Mouse (Mus musculus) midbrain, embryonic 13.5 days (tissue): ENCODE data around the gene Cfap97d1. TPM values are rescaled to one million over a fixed set of nuclear protein-coding genes. Genes with fewer than 3 reads are reported as not detected.

Experiments
- ATAC-seq: fragments of 200-750 bp; cut with Nextera tagmentation; 2 replicates; pipeline ENCODE4 v1.8.0; 2017; ENCODE audit warnings: mild to moderate bottlenecking, moderate TSS enrichment, moderate library complexity
- H3K27ac ChIP-seq: fragments of 300-500 bp; sonication (generic); 2 replicates; pipeline ENCODE4 v1.5.1; 2015; ENCODE audit warnings: inconsistent platforms, mild to moderate bottlenecking, moderate library complexity
- H3K27me3 ChIP-seq: fragments of 300-500 bp; sonication (generic); 2 replicates; pipeline ENCODE4 v1.6.1; 2015; ENCODE audit warnings: mild to moderate bottlenecking, inconsistent platforms
- H3K36me3 ChIP-seq: fragments of 300-500 bp; sonication (generic); 2 replicates; pipeline ENCODE4 v1.6.1; 2015; ENCODE audit warnings: mild to moderate bottlenecking, inconsistent platforms
- H3K4me1 ChIP-seq: fragments of 300-500 bp; sonication (generic); replicated peaks from 2 replicates; pipeline ENCODE4 v1.6.1; 2015; ENCODE audit warnings: inconsistent platforms
- H3K4me2 ChIP-seq: fragments of 300-500 bp; sonication (generic); replicated peaks from 2 replicates; pipeline ENCODE4 v1.6.1; 2015; ENCODE audit warnings: moderate library complexity, mild to moderate bottlenecking, inconsistent platforms
- H3K4me3 ChIP-seq: fragments of 300-500 bp; sonication (generic); replicated peaks from 2 replicates; pipeline ENCODE4 v1.5.1; 2015; ENCODE audit warnings: mild to moderate bottlenecking, inconsistent platforms
- H3K9ac ChIP-seq: fragments of 300-500 bp; sonication (generic); replicated peaks from 2 replicates; pipeline ENCODE4 v1.6.1; 2015; ENCODE audit warnings: mild to moderate bottlenecking, inconsistent platforms
- H3K9me3 ChIP-seq: fragments of 300-500 bp; sonication (generic); 2 replicates; pipeline ENCODE4 v1.6.1; 2016; ENCODE audit warnings: mild to moderate bottlenecking, inconsistent platforms
- WGBS: fragments of 180-500 bp; shearing (Covaris S2); methylation state at CpG from one replicate; pipeline ENCODE4 v1.1.7; 2015; 5-methylcytosine and 5-hydroxymethylcytosine counted together
- polyA plus RNA-seq: library from polyadenylated mRNA; unstranded; fragments of >200 nt; fragmentation: Nextera tagmentation; extraction: Ambion mirVana; gene quantifications from 2 replicates; pipeline ENCODE4 v1.2.1, GENCODE M21; 2015

Cfap97d1 gene
- polyA plus RNA-seq, 1 experiment from 2014 or later: not detected

DNA sequence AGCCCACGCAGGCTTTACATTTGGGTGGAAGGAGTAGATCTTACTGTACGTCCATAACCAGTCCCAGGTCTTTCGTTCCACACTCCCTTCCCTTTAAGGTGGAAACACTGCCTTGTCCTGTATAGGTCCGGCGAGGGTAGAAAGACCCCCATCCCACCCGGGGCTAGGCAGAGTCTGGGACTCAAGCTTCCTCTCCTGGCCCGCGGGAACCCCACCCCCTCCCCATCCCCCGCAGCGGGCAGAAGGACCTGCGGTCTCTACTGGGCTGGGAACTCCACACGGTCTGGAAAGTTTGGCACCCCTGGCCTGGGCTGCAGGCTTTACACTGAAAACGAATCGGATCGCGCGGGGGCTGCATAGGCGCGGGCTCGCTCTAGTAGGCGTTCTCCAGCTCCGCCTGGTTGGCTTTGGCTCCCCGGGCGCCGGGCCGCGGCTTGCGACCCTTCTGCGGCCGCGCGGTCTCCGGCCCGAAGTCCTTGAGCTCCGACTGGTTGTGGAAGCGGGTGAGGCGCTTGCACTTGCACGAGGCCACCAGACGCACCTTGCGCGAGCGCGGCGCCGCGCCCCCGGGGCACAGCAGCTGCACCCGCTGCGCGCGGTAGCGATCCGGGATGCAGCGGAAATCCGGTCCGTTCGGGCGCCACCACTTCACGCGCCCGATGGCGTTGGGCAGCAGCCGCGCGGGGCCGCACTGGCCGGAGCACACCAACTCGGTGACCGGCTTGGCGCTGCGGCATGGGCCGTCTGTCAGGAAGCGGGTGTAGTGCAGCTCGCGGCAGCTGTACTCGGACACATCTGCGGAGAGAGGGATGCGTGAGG lies 20.4 kb upstream of the Cfap97d1 start:
- under 1% methylated on average over 78 of the region's 78 CpGs for WGBS
- peak overlapping the region; percentile 59 for H3K4me3 ChIP-seq
- peak; percentile 51 for ATAC-seq

DNA sequence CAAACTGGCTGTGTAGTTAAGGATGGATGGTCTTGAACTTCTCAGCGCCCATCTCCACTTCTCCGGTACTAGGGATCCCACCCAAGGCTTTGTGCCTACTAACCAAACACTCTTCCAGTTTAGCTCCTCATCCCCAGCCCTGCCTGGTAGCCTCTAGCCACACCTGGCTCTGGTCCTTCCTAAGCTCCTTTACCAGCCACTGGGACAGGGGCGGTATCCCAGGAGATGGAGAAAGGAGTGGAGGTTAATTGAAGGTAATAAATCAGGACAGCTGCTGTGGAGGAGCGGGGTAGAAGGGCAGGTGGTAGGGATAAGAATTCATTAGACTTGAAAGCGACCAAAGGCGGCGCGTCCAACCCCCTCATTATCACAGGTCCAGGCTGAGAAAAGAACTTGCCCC lies 19.4 kb upstream of the Cfap97d1 start:
- 3% methylated on average over 8 of the region's 8 CpGs for WGBS
- Histone ChIP-seq H3K27ac (no peak overlapping the region), H3K4me1 (peaks cover 41% of the 10 kb centered on the region), H3K4me2 (peak overlapping the region; percentile 90; the same call in 1 of the 2 replicates), H3K9ac (no peak overlapping the region), H3K36me3 (no peaks in the 10 kb centered on the region), H3K27me3 (peaks cover 87% of the 10 kb centered on the region), H3K9me3 (no peaks in the 10 kb centered on the region), H3K4me3 (peak overlapping the region; percentile 59; the same call in 1 of the 2 replicates)
- no peak for ATAC-seq

More for the DNA sequence above, 20.4 kb upstream of the Cfap97d1 start:
- Histone ChIP-seq H3K9me3 (no peaks in the 10 kb centered on the region), H3K4me2 (peak overlapping the region; percentile 90), H3K27me3 (peaks cover 94% of the 10 kb centered on the region), H3K36me3 (no peaks in the 10 kb centered on the region), H3K9ac (peak overlapping the region; percentile 70), H3K4me1 (peaks cover 41% of the 10 kb centered on the region), H3K27ac (no peak overlapping the region)

DNA sequence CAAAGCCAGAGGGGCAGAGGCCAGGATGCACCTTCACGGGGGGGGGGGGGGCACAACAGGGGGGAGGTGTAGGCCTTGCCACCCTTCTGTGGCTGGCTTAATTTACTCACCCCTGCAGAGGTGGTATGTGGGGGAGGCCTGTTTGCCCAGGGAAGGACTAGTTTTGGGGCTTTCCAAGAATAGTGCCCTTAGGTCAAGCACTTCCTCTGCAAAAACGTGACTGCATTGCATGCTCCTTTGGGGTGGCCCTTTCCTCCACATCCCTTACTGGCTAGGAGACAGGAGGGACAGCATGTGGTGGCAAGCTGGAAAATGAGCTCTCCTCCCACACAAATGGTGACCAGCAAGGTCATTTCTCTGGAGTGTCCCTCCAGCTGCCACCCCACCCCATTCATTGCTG lies 18.5 kb upstream of the Cfap97d1 start:
- H3K36me3 ChIP-seq: no peaks in the 10 kb centered on the region
- no peak overlapping the region for H3K27ac ChIP-seq
- ATAC-seq: no peak
- H3K27me3 ChIP-seq: peaks cover 78% of the 10 kb centered on the region
- peaks cover 41% of the 10 kb centered on the region for H3K4me1 ChIP-seq
- H3K9ac ChIP-seq: no peak overlapping the region
- WGBS: 9% methylated on average over 2 of the region's 2 CpGs
- H3K4me2 ChIP-seq: no peak overlapping the region
- H3K4me3 ChIP-seq: no peak overlapping the region
- no peaks in the 10 kb centered on the region for H3K9me3 ChIP-seq

GRCm38 (mm10) chr11:101966965-101967614 lies 17.0 kb upstream of the Cfap97d1 start, which contains the start of gene Sost:
Gene Sost (minus strand): TSS chr11:101967015.
- H3K36me3 ChIP-seq: no peaks in the 10 kb centered on the region
- 27% methylated on average over 10 of the region's 10 CpGs for WGBS
- H3K4me1 ChIP-seq: peaks cover 41% of the 10 kb centered on the region
- no peak within 1 kb of the TSS for H3K9ac ChIP-seq
- no peak for ATAC-seq
- no peak within 1 kb of the TSS for H3K4me3 ChIP-seq
- H3K9me3 ChIP-seq: no peaks in the 10 kb centered on the region
- H3K27me3 ChIP-seq: peaks cover 63% of the 10 kb centered on the region
- H3K4me2 ChIP-seq: no peak within 1 kb of the TSS
- no peak within 1 kb of the TSS for H3K27ac ChIP-seq

GRCm38 (mm10) chr11:101968311-101968710 lies 15.8 kb upstream of the Cfap97d1 start:
- Histone ChIP-seq H3K27me3 (peaks cover 51% of the 10 kb centered on the region), H3K9ac (no peak overlapping the region), H3K27ac (no peak overlapping the region), H3K4me3 (no peak overlapping the region), H3K36me3 (no peaks in the 10 kb centered on the region), H3K4me2 (no peak overlapping the region), H3K4me1 (peaks cover 34% of the 10 kb centered on the region), H3K9me3 (no peaks in the 10 kb centered on the region)
- ATAC-seq: no peak
- 14% methylated on average over 7 of the region's 7 CpGs for WGBS

DNA sequence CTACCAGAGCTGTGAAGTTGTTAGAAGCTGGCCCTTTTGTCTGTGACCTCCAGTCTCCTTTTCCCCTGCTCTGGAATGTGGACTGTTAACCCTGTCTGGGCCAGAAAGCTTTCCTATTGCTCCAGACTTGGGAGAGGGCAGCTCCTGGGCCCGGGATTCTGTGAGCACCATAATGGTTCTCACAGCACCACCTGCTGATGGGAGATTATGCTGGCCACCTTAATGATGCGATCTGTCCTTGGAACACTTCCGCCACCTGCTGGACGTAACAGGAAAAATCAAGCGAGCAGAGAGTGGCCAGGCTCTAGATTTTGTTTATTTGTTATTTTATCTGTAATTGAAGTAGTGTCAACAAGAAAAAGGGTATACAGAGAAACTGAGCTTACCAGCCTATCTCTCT lies 15.3 kb upstream of the Cfap97d1 start:
- Histone ChIP-seq H3K9ac (no peak overlapping the region), H3K27ac (no peak overlapping the region), H3K9me3 (no peaks in the 10 kb centered on the region), H3K4me2 (no peak overlapping the region), H3K27me3 (peaks cover 46% of the 10 kb centered on the region), H3K4me3 (no peak overlapping the region), H3K36me3 (no peaks in the 10 kb centered on the region), H3K4me1 (peaks cover 29% of the 10 kb centered on the region)
- 0% methylated on average over 5 of the region's 5 CpGs for WGBS
- peak; percentile 78 for ATAC-seq

GRCm38 (mm10) chr11:101969835-101970234 lies 14.2 kb upstream of the Cfap97d1 start:
- H3K4me2 ChIP-seq: no peak overlapping the region
- no peaks in the 10 kb centered on the region for H3K9me3 ChIP-seq
- no peak overlapping the region for H3K4me3 ChIP-seq
- peaks cover 35% of the 10 kb centered on the region for H3K27me3 ChIP-seq
- H3K9ac ChIP-seq: no peak overlapping the region
- H3K4me1 ChIP-seq: peaks cover 18% of the 10 kb centered on the region
- ATAC-seq: no peak
- no peaks in the 10 kb centered on the region for H3K36me3 ChIP-seq
- WGBS: 78% methylated on average over 13 of the region's 13 CpGs
- H3K27ac ChIP-seq: no peak overlapping the region

DNA sequence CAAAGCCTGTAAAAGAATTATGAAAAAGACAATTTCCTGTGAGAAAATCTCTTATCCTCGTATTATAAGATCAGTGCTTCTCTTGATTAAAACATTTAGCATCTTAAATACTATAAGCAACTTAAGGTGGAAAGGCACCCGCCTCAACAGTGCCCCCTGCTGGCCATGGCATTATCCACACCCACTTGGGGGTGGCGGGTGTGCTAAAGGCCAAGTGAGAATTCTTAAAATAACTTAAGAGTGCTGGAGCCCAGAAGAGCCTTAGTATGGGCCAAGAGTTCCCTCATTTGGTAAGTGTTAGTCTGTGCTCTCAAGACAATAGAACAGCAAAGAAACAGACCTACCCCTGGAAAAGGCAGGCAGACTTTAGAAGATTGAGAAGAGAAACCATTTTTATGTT lies 12.7 kb upstream of the Cfap97d1 start:
- Histone ChIP-seq H3K36me3 (no peaks in the 10 kb centered on the region), H3K4me3 (no peak overlapping the region), H3K27me3 (peaks cover 20% of the 10 kb centered on the region), H3K4me1 (peaks cover 16% of the 10 kb centered on the region), H3K9ac (no peak overlapping the region), H3K27ac (no peak overlapping the region), H3K9me3 (no peaks in the 10 kb centered on the region), H3K4me2 (no peak overlapping the region)
- 43% methylated on average over 3 of the region's 3 CpGs for WGBS
- no peak for ATAC-seq

DNA sequence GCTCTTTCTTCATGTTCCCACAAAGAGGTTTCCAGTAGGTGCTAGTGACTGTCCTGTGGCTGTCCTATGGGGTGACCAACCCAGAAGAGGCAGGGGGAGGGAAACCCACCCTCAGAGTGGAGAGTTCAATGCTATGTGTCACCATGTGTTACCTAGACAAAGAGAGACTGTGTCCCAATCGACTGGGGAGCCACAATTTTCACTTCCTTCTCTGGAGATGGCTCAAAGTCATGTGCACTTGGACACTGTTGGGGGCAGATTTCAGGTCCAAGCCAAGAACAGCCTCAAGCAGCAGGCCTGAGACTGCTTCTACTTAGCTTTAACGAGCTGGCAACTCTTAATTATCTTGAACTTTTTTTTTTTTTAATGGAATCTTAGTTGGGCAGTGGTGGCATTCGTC lies 12.0 kb upstream of the Cfap97d1 start:
- H3K9ac ChIP-seq: no peak overlapping the region
- no peak for ATAC-seq
- no peak overlapping the region for H3K4me3 ChIP-seq
- WGBS: 80% methylated on average over 3 of the region's 3 CpGs
- H3K36me3 ChIP-seq: no peaks in the 10 kb centered on the region
- H3K4me1 ChIP-seq: peaks cover 10% of the 10 kb centered on the region
- H3K4me2 ChIP-seq: no peak overlapping the region
- no peaks in the 10 kb centered on the region for H3K9me3 ChIP-seq
- no peak overlapping the region for H3K27ac ChIP-seq
- peaks cover 13% of the 10 kb centered on the region for H3K27me3 ChIP-seq

- Histone ChIP-seq H3K4me3 (no peak overlapping the region), H3K9me3 (no peaks in the 10 kb centered on the region), H3K4me2 (no peak overlapping the region), H3K27ac (no peak overlapping the region), H3K9ac (no peak overlapping the region), H3K27me3 (peaks cover 7% of the 10 kb centered on the region; the same call in 1 of the 2 replicates), H3K4me1 (peaks cover 7% of the 10 kb centered on the region), H3K36me3 (no peaks in the 10 kb centered on the region)
- WGBS: 94% methylated on average over 5 of the region's 5 CpGs
- ATAC-seq: no peak
Measured at GRCm38 (mm10) chr11:101972651-101973050, 11.4 kb upstream of the Cfap97d1 start.

GRCm38 (mm10) chr11:101973496-101973895 lies 10.6 kb upstream of the Cfap97d1 start:
- no peak overlapping the region for H3K27ac ChIP-seq
- no peaks in the 10 kb centered on the region for H3K36me3 ChIP-seq
- no peak overlapping the region for H3K4me3 ChIP-seq
- H3K27me3 ChIP-seq: no peaks in the 10 kb centered on the region
- H3K4me1 ChIP-seq: peaks cover 3% of the 10 kb centered on the region
- no peak overlapping the region for H3K4me2 ChIP-seq
- H3K9me3 ChIP-seq: no peaks in the 10 kb centered on the region
- WGBS: 80% methylated on average over 9 of the region's 9 CpGs
- no peak overlapping the region for H3K9ac ChIP-seq
- no peak for ATAC-seq

DNA sequence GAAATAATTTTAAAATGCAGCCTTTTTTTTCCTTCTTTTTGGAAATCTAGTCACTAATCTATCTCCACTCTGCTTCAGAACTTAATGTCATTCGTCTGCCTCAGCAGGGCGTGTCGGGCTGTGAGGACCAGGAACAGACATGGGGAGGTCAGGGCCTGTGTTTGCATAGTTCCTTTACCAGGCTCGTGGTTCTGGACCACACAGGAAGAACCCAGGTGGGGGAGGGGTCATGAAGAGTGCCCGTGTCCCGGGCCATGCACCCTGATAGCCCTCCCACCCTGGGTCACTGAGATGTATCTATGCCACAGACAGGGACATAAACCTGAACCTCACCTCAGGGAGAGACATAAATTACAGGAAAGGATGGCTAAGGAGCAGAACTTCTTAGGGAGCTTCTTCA lies 9.9 kb upstream of the Cfap97d1 start:
- H3K4me3 ChIP-seq: no peak overlapping the region
- H3K27me3 ChIP-seq: no peaks in the 10 kb centered on the region
- H3K36me3 ChIP-seq: no peaks in the 10 kb centered on the region
- no peak overlapping the region for H3K4me2 ChIP-seq
- no peak for ATAC-seq
- 63% methylated on average over 6 of the region's 6 CpGs for WGBS
- no peaks in the 10 kb centered on the region for H3K9me3 ChIP-seq
- no peaks in the 10 kb centered on the region for H3K4me1 ChIP-seq
- H3K9ac ChIP-seq: no peak overlapping the region
- no peak overlapping the region for H3K27ac ChIP-seq
